Mouse (Mus musculus) bone marrow, adult 2 months (tissue): ENCODE measurements at regions not wholly inside any gene's neighbourhood (a gene's known extent, or its start where the extent isn't known, plus 50 kb on each side); places are given as distances from the start of the nearest gene placed in this dataset.

Experiments
- CTCF ChIP-seq: fragments of 200-500 bp; IDR thresholded peaks from 2 replicates; pipeline ENCODE4 v1.5.1; 2011; ENCODE audit warnings: low read length, control low read depth; ENCODE audit not compliant: control insufficient read depth, insufficient read depth
- POLR2A ChIP-seq: fragments of 200-500 bp; IDR thresholded peaks from 2 replicates; pipeline ENCODE4 v1.6.1; 2011; ENCODE audit warnings: low read depth, mild to moderate bottlenecking, control low read depth, low read length, borderline replicate concordance; ENCODE audit not compliant: control insufficient read depth

DNA sequence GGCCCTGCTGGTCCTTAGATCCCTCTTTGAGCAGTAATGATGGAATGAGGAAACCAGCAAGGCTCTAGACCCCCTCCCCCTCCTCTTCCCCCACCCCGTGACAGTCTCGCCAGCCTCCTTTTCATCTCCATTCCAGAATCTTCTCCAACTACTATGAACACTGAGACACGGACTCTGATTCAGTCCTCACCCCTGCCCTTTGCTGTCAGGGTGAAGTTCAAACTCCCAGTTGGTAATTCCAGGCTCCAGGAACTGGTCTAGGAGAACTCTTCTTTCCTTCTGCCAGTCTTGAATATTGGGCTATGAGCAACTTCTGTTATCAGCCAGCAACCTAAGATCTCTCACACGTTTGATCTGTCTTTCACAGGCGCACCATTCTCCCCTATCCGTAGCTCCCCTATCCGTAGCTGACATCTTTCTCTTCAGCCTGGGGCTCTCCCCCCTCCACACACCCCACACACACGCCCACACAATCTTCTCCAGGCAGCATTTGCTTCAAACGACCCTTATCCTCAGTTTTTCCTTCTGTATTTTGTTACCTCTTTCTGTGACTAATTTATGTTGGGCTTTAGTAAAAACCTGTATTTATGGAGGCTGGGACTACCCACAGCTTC lies 128.6 kb upstream of the Rreb1 start:
- TF ChIP-seq CTCF (no peak), POLR2A (no peak)
